Mouse (Mus musculus) liver, embryonic 12.5 days (tissue): Measurements from ENCODE around the gene Fthl17e. TPM values are rescaled to one million over a fixed set of nuclear protein-coding genes. Genes with fewer than 3 reads are reported as not detected.
"Not testable (repeated sequence)": the region's sequence is repeated elsewhere in the genome, so short reads cannot be mapped to it uniquely, and the experiment has no call there.

Source experiments
- ATAC-seq: fragments of 200-750 bp; cut with Nextera tagmentation; 2 replicates; pipeline ENCODE4 v1.8.0; 2017; ENCODE audit warnings: moderate number of reproducible peaks, mild to moderate bottlenecking, moderate library complexity
- H3K27ac ChIP-seq: fragments of 300-500 bp; sonication (generic); 2 replicates; pipeline ENCODE4 v1.5.1; 2016; ENCODE audit warnings: mild to moderate bottlenecking
- H3K27me3 ChIP-seq: fragments of 300-500 bp; sonication (generic); replicated peaks from 2 replicates; pipeline ENCODE4 v1.6.1; 2016; ENCODE audit warnings: mild to moderate bottlenecking, moderate library complexity
- H3K36me3 ChIP-seq: fragments of 300-500 bp; sonication (generic); 2 replicates; pipeline ENCODE4 v1.6.1; 2016; ENCODE audit warnings: mild to moderate bottlenecking, moderate library complexity
- H3K4me1 ChIP-seq: fragments of 300-500 bp; sonication (generic); 2 replicates; pipeline ENCODE4 v1.6.1; 2016
- H3K4me2 ChIP-seq: fragments of 300-500 bp; sonication (generic); 2 replicates; pipeline ENCODE4 v1.6.1; 2016; ENCODE audit warnings: mild to moderate bottlenecking, moderate library complexity
- H3K4me3 ChIP-seq: fragments of 300-500 bp; sonication (generic); 2 replicates; pipeline ENCODE4 v1.5.1; 2016; ENCODE audit warnings: mild to moderate bottlenecking, moderate library complexity
- H3K9ac ChIP-seq: fragments of 300-500 bp; sonication (generic); 2 replicates; pipeline ENCODE4 v1.6.1; 2016; ENCODE audit warnings: mild to moderate bottlenecking, moderate library complexity
- H3K9me3 ChIP-seq: fragments of 300-500 bp; sonication (generic); replicated peaks from 2 replicates; pipeline ENCODE4 v1.6.1; 2016; ENCODE audit warnings: mild to moderate bottlenecking, moderate library complexity
- WGBS: fragments of 180-500 bp; shearing (Covaris S2); methylation state at CpG from one replicate; pipeline ENCODE4 v1.1.7; 2016; ENCODE audit not compliant: insufficient replicate concordance; 5-methylcytosine and 5-hydroxymethylcytosine counted together
- polyA plus RNA-seq: library from polyadenylated mRNA; unstranded; fragments of >200 nt; fragmentation: Nextera tagmentation; extraction: Ambion mirVana; gene quantifications from 2 replicates; pipeline ENCODE4 v1.2.1, GENCODE M21; 2016

Fthl17e gene
- polyA plus RNA-seq, result not detected in 2 replicates

GRCm38 (mm10) chrX:9033193-9033592, at the start of gene Fthl17e:
Fthl17e (plus strand) TSS chrX:9033493.
- H3K27ac ChIP-seq, H3K27me3 ChIP-seq, H3K9me3 ChIP-seq, H3K36me3 ChIP-seq, ATAC-seq, H3K4me1 ChIP-seq, H3K9ac ChIP-seq, H3K4me2 ChIP-seq, H3K4me3 ChIP-seq: not testable (repeated sequence)
- 75% methylated on average over 1 of the region's 10 CpGs for WGBS

GRCm38 (mm10) chrX:8986655-8987054, 46.6 kb upstream of the Fthl17e start, which contains the start of gene Fthl17d:
Fthl17d (minus strand) TSS chrX:8986755.
- H3K4me3 ChIP-seq, H3K9ac ChIP-seq, H3K9me3 ChIP-seq, H3K4me1 ChIP-seq, H3K36me3 ChIP-seq, H3K27ac ChIP-seq, H3K4me2 ChIP-seq, H3K27me3 ChIP-seq, ATAC-seq: not testable (repeated sequence)
- WGBS, result no CpG with 5 or more reads among the region's 9 CpGs

- Histone ChIP-seq H3K27ac (no peak overlapping the region), H3K36me3 (no peaks in the 10 kb centered on the region), H3K4me2 (no peak overlapping the region), H3K9ac (no peak overlapping the region), H3K4me1 (no peaks in the 10 kb centered on the region), H3K27me3 (no peaks in the 10 kb centered on the region), H3K4me3 (no peak overlapping the region), H3K9me3 (no peaks in the 10 kb centered on the region)
- no peak for ATAC-seq
- WGBS, result 43% methylated on average over 1 of the region's 1 CpGs
Observed at GRCm38 (mm10) chrX:9016079-9016478, 17.2 kb upstream of the Fthl17e start.

GRCm38 (mm10) chrX:9019481-9019880, 13.8 kb upstream of the Fthl17e start:
- 52% methylated on average over 9 of the region's 10 CpGs for WGBS
- no peak overlapping the region for H3K27ac ChIP-seq
- H3K9me3 ChIP-seq, result no peaks in the 10 kb centered on the region
- H3K4me2 ChIP-seq, result no peak overlapping the region
- H3K4me1 ChIP-seq, result no peaks in the 10 kb centered on the region
- H3K36me3 ChIP-seq, result no peaks in the 10 kb centered on the region
- H3K9ac ChIP-seq, result no peak overlapping the region
- ATAC-seq, result no peak
- no peaks in the 10 kb centered on the region for H3K27me3 ChIP-seq
- no peak overlapping the region for H3K4me3 ChIP-seq

- H3K4me3 ChIP-seq, H3K9ac ChIP-seq, H3K9me3 ChIP-seq, H3K27me3 ChIP-seq, H3K27ac ChIP-seq, ATAC-seq, H3K4me1 ChIP-seq, H3K36me3 ChIP-seq, H3K4me2 ChIP-seq: not testable (repeated sequence)
- WGBS, result 26% methylated on average over 3 of the region's 4 CpGs
Observed at GRCm38 (mm10) chrX:9041611-9042010, 8.3 kb downstream of the Fthl17e start.

- not testable (repeated sequence) for ATAC-seq, H3K9ac ChIP-seq
Observed at GRCm38 (mm10) chrX:9060952-9061351, 27.7 kb downstream of the Fthl17e start.

GRCm38 (mm10) chrX:9062101-9062500, 28.8 kb downstream of the Fthl17e start:
- Histone ChIP-seq H3K4me2 (no peak overlapping the region), H3K4me3 (no peak overlapping the region), H3K9ac (no peak overlapping the region), H3K4me1 (no peaks in the 10 kb centered on the region), H3K9me3 (no peaks in the 10 kb centered on the region; the same call in 1 of the 2 replicates), H3K27me3 (no peaks in the 10 kb centered on the region), H3K27ac (no peak overlapping the region), H3K36me3 (no peaks in the 10 kb centered on the region)
- 71% methylated on average over 4 of the region's 4 CpGs for WGBS
- ATAC-seq, result no peak

More at GRCm38 (mm10) chrX:9060952-9061351, 27.7 kb downstream of the Fthl17e start:
- H3K9me3 ChIP-seq, H3K36me3 ChIP-seq, H3K27me3 ChIP-seq, H3K4me1 ChIP-seq, H3K27ac ChIP-seq, H3K4me3 ChIP-seq, H3K4me2 ChIP-seq: not testable (repeated sequence)
- 17% methylated on average over 9 of the region's 9 CpGs for whole genome bisulfite sequencing

GRCm38 (mm10) chrX:9062715-9063114, 29.4 kb downstream of the Fthl17e start, which contains the start of gene Fthl17f:
Fthl17f (plus strand) TSS chrX:9063015.
- H3K27me3 ChIP-seq, H3K9ac ChIP-seq, H3K27ac ChIP-seq, H3K36me3 ChIP-seq, H3K4me3 ChIP-seq, H3K4me1 ChIP-seq, H3K4me2 ChIP-seq, H3K9me3 ChIP-seq, ATAC-seq: not testable (repeated sequence)
- 78% methylated on average over 11 of the region's 11 CpGs for WGBS

GRCm38 (mm10) chrX:9077699-9078098, 44.4 kb downstream of the Fthl17e start:
- not testable (repeated sequence) for H3K4me2 ChIP-seq, H3K4me3 ChIP-seq, ATAC-seq, H3K9me3 ChIP-seq, H3K4me1 ChIP-seq, H3K9ac ChIP-seq, H3K27me3 ChIP-seq, H3K27ac ChIP-seq, H3K36me3 ChIP-seq
- 15% methylated on average over 9 of the region's 10 CpGs for WGBS

Other genes starting within 250 kb of the Fthl17e start
- gene Ssxb5, start 229.8 kb upstream of the Fthl17e start, polyA plus RNA-seq, result not detected in 2 replicates
- gene Gm6592, start 189.5 kb upstream of the Fthl17e start, polyA plus RNA-seq, result not detected in 2 replicates
- not detected in 2 replicates for gene Gm5751, start 159.2 kb upstream of the Fthl17e start, polyA plus RNA-seq
- gene B630019K06Rik, start 141.1 kb upstream of the Fthl17e start, polyA plus RNA-seq, result 0.32 and 0.49 TPM in 2 replicates
- gene Fthl17b, start 70.5 kb upstream of the Fthl17e start, polyA plus RNA-seq, result not detected in 2 replicates
- not detected in 2 replicates for gene Fthl17c, start 56.9 kb upstream of the Fthl17e start, polyA plus RNA-seq
- gene Fthl17d, start 46.7 kb upstream of the Fthl17e start, polyA plus RNA-seq, result not detected in 2 replicates
- not detected in 2 replicates for gene Fthl17f, start 29.5 kb downstream of the Fthl17e start, polyA plus RNA-seq
- gene 4930402K13Rik, start 71.1 kb downstream of the Fthl17e start, polyA plus RNA-seq, result not detected in 2 replicates
- gene Lancl3, start 166.4 kb downstream of the Fthl17e start, polyA plus RNA-seq, result 0.23 and 0.52 TPM in 2 replicates
- 2.8 and 3.0 TPM in 2 replicates for gene Gm14862, start 223.4 kb downstream of the Fthl17e start, polyA plus RNA-seq
- gene Xk, start 239.3 kb downstream of the Fthl17e start, polyA plus RNA-seq, result 32.7 and 34.8 TPM in 2 replicates